Mouse (Mus musculus) megakaryocyte, embryonic 14.5 days (primary cell): ENCODE data around the gene Itga9.

Experiments
- FLI1 ChIP-seq: IDR thresholded peaks from 2 replicates; pipeline ENCODE4 v1.6.1; 2012; ENCODE audit warnings: low read length, inconsistent platforms, mixed read lengths
- GATA1 ChIP-seq: IDR thresholded peaks from 3 replicates; pipeline ENCODE4 v1.6.1; 2012; ENCODE audit warnings: mixed read lengths, low read length, inconsistent platforms, borderline replicate concordance

- TF ChIP-seq GATA1: no peak
- TF ChIP-seq FLI1: no peak
Measured at GRCm38 (mm10) chr9:118814461-118814860, 208.0 kb downstream of the Itga9 start.
